Mouse (Mus musculus) kidney, postnatal 14 days (tissue): Measurements from ENCODE around the gene Chrdl2.
"Not testable (repeated sequence)": the region's sequence is repeated elsewhere in the genome, so short reads cannot be mapped to it uniquely, and the experiment has no call there.

Experiments
- DNase-seq: peaks from one replicate; pipeline ENCODE4 v3.0.0; 2022; ENCODE audit warnings: mixed read lengths

Chrdl2 gene

GRCm38 (mm10) chr7:100005790-100006189, at the start of gene Chrdl2:
Gene Chrdl2, plus strand, starts transcription at chr7:100006172.
- peak; percentile 52 for DNase-seq

GRCm38 (mm10) chr7:99957226-99957965, 48.6 kb upstream of the Chrdl2 start:
- no peak for DNase-seq

DNA sequence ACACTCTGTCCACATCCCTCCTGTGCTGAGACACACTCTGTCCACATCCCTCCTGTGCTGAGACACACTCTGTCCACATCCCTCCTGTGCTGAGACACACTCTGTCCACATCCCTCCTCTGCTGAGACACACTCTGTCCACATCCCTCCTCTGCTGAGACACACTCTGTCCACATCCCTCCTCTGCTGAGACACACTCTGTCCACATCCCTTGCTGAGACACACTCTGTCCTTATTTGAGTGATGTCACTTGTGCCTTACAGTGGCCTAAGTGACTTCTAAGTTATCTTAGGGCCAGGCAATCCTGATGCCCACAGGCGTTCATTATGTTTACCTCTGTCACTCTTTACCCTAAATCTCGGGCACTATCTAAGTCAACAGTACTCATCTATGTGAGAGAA, 45.4 kb upstream of the Chrdl2 start:
- DNase-seq, result not testable (repeated sequence)

- no peak for DNase-seq
Observed at GRCm38 (mm10) chr7:99961518-99961917, 44.5 kb upstream of the Chrdl2 start.

- DNase-seq, result peak; percentile 52
Observed at GRCm38 (mm10) chr7:99962536-99963236, 43.3 kb upstream of the Chrdl2 start.

GRCm38 (mm10) chr7:99963237-99963860, 42.6 kb upstream of the Chrdl2 start:
- no peak for DNase-seq

DNA sequence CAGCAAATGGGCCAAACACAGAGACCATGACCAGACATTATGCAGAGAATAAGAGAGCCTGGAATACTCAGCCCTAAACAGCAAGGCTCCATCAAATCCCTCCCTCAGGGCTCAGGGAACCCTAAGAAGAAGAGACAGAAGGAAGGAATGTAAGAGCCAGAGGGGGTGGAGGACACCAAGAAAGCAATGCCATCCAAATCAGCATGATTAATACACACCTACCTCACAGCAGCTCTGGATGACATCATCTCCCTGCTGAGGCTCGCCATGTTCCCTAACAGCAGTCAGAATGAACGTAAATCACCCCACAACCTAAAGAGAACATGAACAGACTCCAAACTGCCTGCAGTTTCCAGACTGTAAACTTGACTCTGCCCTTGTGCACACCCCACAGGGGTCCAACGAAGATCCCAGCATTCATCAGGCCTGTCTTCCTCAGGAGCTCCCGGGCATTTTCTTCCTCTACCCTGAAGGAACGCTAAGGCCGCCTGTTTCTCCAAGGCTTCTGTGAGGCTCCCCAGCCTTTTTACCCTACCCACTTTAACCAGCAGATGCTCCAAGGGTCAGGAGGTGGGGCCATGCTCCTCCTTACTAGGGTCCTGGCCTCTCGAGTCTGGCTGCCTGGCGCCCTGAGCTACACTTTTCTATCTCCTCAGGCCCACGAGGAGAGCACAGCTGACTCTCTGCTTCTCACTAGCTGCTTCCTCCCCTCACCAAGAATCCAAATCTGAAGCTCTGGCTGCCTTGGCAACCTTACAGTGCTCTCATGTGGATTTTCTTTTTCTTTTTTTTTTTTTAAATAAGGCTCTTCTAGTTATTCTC, 40.7 kb upstream of the Chrdl2 start:
- DNase-seq, result peak; percentile 63

GRCm38 (mm10) chr7:99966011-99966721, 39.8 kb upstream of the Chrdl2 start:
- DNase-seq, result no peak

DNA sequence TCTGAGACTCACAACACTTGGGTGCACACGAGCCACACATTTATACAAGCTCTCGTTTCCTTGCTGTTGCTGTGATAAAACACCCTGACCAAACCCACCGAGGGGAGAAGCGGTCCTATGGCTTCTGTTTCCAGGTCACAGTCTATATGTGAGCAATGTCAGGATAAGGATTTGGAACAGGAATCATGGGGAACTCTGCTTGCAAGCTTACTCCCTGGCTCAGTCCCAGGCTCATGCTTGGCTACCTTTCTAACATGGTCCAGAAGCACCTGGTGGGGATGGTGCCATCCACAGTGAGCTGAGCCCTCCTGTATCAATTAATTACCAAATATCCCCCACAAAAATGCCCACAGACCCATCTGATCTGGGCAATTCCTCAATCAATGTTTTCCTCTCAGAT, 36.8 kb upstream of the Chrdl2 start:
- no peak for DNase-seq

- peak; percentile 64 for DNase-seq
Observed at GRCm38 (mm10) chr7:99971926-99972325, 34.0 kb upstream of the Chrdl2 start.

DNA sequence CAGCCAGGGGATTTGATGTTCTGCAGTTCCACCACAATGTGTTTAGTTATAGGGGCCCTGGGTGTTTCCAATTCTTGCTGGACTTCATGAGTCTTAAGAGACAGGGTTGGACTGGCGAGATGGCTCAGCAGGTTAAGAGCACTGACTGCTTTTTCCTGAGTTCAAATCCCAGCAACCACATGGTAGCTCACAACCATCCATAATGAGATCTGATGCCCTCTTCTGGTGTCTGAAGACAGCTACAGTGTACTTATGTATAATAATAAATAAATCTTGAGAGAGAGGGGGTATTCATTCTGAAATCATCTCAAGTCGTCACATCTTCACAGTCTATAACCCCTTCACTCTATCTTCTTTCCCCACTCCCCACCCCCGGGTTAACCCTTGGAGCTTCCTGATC, 33.1 kb upstream of the Chrdl2 start:
- DNase-seq, result not testable (repeated sequence)

DNA sequence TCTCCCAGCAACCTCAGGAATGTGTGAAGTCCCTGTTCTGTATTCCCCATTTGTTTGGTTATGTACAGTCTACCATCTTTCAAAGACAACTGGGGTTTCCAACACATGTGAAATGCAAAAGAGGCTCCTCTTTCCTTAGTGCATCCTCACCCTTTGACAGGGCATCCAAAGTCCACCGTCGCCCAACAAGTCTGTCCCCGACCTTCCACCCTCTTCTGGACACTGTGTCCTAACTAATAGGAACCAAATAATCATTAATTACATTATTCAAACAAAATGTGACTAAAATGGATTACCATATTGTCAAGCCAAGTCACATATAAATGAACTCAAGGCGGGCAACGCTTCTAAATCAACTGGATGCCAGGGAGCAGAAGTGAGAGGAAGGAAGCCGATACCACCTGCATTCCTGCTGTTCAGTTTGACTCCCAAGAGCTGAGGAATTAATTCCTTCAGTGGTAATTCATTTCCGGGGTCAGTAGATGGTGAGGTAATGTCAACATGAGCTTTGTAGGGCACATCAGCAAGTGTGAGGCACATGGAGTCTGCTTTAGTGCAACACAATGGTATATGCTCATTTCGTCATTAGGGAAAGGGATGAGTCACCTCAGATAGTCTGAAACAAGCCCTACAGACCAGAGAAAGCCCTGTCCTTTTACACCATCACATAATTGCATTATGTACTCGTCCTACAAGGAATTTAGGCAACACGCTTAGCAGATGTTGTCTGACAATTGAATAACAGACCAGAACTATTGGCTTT, 31.6 kb upstream of the Chrdl2 start:
- DNase-seq, result no peak

GRCm38 (mm10) chr7:99975819-99976575, 30.0 kb upstream of the Chrdl2 start:
- no peak for DNase-seq

DNA sequence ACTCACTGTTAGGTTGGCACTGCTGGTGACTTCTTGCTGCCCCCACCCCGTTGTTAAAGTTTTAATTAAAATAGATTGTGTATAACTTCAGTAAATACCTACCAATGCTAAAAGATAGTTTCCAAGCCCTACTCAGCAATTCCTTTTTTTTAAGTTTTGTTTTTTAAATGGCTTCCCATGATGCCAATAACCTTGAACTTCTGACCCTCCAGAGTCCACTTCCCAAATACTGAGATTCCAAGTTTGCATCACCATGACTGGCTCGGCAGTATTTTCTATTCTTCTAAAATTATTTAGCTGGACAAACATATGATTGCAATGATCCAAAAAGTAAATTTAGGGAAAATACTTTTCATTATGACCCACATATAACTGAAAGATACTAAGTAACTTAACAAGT, 27.9 kb upstream of the Chrdl2 start:
- DNase-seq, result no peak

DNA sequence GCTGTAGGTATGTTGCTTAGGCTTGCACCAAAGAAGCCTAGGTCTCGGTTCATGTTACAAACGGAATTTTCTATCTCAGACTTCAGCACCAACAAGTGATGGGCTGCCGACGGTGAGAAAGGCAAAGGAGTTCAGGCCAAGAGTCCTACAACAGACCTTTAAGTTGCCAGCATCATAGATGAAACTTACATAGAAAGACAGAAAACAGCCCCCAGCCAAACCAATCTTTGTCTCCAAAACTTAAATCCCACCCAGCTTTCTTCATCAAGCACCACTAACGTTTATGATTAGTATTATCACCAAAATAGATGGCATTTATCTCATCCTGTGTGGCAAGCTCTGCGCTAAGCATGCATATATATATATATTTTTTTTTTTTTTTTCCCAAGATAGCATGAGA, 26.9 kb upstream of the Chrdl2 start:
- DNase-seq, result no peak

- peak; percentile 65 for DNase-seq
Observed at GRCm38 (mm10) chr7:99979546-99980131, 26.3 kb upstream of the Chrdl2 start.

DNA sequence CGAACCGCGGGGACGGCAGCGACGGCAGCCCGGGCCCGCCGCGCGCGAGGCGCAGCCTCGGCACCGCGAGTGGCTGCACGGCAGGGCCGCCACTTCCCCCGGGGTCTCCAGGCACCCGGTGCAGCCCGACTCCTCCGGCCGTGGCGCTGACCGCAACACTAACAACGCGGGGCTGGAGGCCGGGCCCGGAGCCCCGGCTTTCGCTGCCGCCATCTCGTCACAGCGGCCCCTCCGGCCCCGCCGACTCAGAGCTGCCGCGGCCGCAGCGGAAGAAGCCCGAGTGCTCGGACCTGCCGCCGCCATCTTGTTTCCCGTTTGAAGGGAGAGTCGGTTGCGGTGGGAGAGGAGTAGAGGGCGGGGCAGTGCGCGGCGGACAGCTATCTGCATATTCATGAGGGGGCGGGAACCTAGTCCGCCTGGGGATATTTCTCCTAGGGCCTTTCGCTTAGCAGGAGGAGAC, 25.8 kb upstream of the Chrdl2 start, which contains the start of gene Rnf169:
Gene Rnf169 (minus strand): TSS at position 317 of the 460 bp plus-strand sequence.
- peak; percentile 96 for DNase-seq

DNA sequence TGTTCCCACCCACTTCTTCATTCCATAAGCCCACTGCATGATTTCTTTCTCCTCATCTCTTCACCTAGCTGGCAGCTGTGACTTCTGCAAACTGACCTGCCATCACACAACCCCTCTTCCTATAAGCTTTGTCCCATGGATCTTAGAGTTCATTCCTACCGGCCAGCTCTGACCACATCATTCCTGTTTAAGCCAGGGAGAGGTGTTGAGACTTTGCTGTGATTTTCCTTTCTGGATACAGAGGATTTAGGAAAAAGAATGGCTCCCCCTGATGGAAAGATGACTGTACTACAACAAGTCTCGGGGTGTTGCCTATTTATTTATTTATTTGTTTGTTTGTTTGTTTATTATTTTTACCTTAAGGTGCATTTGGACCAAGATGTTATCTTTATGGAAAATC, 24.7 kb upstream of the Chrdl2 start:
- peak; percentile 76 for DNase-seq

- no peak for DNase-seq
Observed at GRCm38 (mm10) chr7:99982256-99983242, 23.4 kb upstream of the Chrdl2 start.
